Mouse (Mus musculus) limb, embryonic 11.5 days (tissue): ENCODE data around the gene Tssk6. TPM values are rescaled to one million over a fixed set of nuclear protein-coding genes. Genes with fewer than 3 reads are reported as not detected.

Experiments
- ATAC-seq: fragments of 200-750 bp; cut with Nextera tagmentation; 2 replicates; pipeline ENCODE4 v1.8.0; 2017; ENCODE audit warnings: low read depth; ENCODE audit not compliant: insufficient number of reproducible peaks, low FRiP score, low TSS enrichment
- DNase-seq: peaks from one replicate; pipeline ENCODE4 v3.0.0-alpha.2; 2015; ENCODE audit warnings: low spot score
- H3K27ac ChIP-seq: fragments of 300-500 bp; sonication (generic); replicated peaks from 2 replicates; pipeline ENCODE4 v1.5.1; 2014; ENCODE audit warnings: low read depth, mild to moderate bottlenecking, low read length
- H3K27me3 ChIP-seq: fragments of 300-500 bp; sonication (generic); 2 replicates; pipeline ENCODE4 v1.6.1; 2014; ENCODE audit warnings: mild to moderate bottlenecking, low read length, mixed read lengths; ENCODE audit not compliant: control insufficient read depth, insufficient read depth
- H3K36me3 ChIP-seq: fragments of 300-500 bp; sonication (generic); 2 replicates; pipeline ENCODE4 v1.6.1; 2014; ENCODE audit warnings: mild to moderate bottlenecking, low read length, moderate library complexity, mixed read lengths; ENCODE audit not compliant: control insufficient read depth, insufficient read depth
- H3K4me1 ChIP-seq: fragments of 300-500 bp; sonication (generic); 2 replicates; pipeline ENCODE4 v1.6.1; 2014; ENCODE audit warnings: low read length, mixed read lengths; ENCODE audit not compliant: control insufficient read depth, insufficient read depth
- H3K4me2 ChIP-seq: fragments of 300-500 bp; sonication (generic); 2 replicates; pipeline ENCODE4 v1.6.1; 2014; ENCODE audit warnings: low read depth, mild to moderate bottlenecking, moderate library complexity; ENCODE audit not compliant: severe bottlenecking
- H3K4me3 ChIP-seq: fragments of 300-500 bp; sonication (generic); 2 replicates; pipeline ENCODE4 v1.5.1; 2014; ENCODE audit warnings: low read depth, low read length
- H3K9ac ChIP-seq: fragments of 300-500 bp; sonication (generic); 2 replicates; pipeline ENCODE4 v1.6.1; 2014; ENCODE audit warnings: mild to moderate bottlenecking, low read length
- H3K9me3 ChIP-seq: fragments of 300-500 bp; sonication (generic); 2 replicates; pipeline ENCODE4 v1.6.1; 2016; ENCODE audit warnings: low read length; ENCODE audit not compliant: control insufficient read depth
- WGBS: fragments of 180-500 bp; shearing (Covaris S2); extraction: QIAGEN DNeasy Blood & Tissue Kit; methylation state at CpG from one replicate; pipeline ENCODE4 v1.1.7; 2014; 5-methylcytosine and 5-hydroxymethylcytosine counted together
- polyA plus RNA-seq: library from polyadenylated mRNA; unstranded; fragments of >200 nt; fragmentation: Nextera tagmentation; extraction: Ambion mirVana; gene quantifications from 2 replicates; pipeline ENCODE4 v1.2.1, GENCODE M21; 2014

The Tssk6 gene
- polyA plus RNA-seq, 1 experiment from 2014 or later = 4.4 TPM

- Histone ChIP-seq H3K4me3 (peak overlapping the region; percentile 17; the same call in 1 of the 2 replicates), H3K27me3 (peaks cover 70% of the 10 kb centered on the region), H3K9ac (0 out of 2 replicates have a peak overlapping the region, but pooled peaks have one; percentile 1), H3K4me1 (peaks cover 8% of the 10 kb centered on the region), H3K9me3 (no peaks in the 10 kb centered on the region), H3K36me3 (peaks cover 2% of the 10 kb centered on the region; the same call in 1 of the 2 replicates), H3K27ac (no peak overlapping the region), H3K4me2 (peak overlapping the region; percentile 34)
- ATAC-seq (no peak), DNase-seq (peak; percentile 47)
- 6% methylated on average over 32 of the region's 32 CpGs for WGBS
Observed at GRCm38 (mm10) chr8:69888902-69889301, 13.1 kb upstream of the Tssk6 start.

GRCm38 (mm10) chr8:69890813-69891241 lies 11.2 kb upstream of the Tssk6 start:
- 33% methylated on average over 19 of the region's 19 CpGs for WGBS
- H3K27me3 ChIP-seq = peaks cover 51% of the 10 kb centered on the region
- ATAC-seq (no peak), DNase-seq (peak; percentile 72)
- no peaks in the 10 kb centered on the region for H3K9me3 ChIP-seq
- H3K4me2 ChIP-seq = no peak overlapping the region
- peaks cover 2% of the 10 kb centered on the region; the same call in 1 of the 2 replicates for H3K36me3 ChIP-seq
- H3K9ac ChIP-seq = no peak overlapping the region
- no peak overlapping the region for H3K27ac ChIP-seq
- H3K4me1 ChIP-seq = peaks cover 5% of the 10 kb centered on the region
- no peak overlapping the region for H3K4me3 ChIP-seq

- no peak overlapping the region for H3K4me3 ChIP-seq
- H3K4me2 ChIP-seq = no peak overlapping the region
- ATAC-seq (no peak), DNase-seq (peak; percentile 72)
- H3K9me3 ChIP-seq = no peaks in the 10 kb centered on the region
- peaks cover 6% of the 10 kb centered on the region for H3K36me3 ChIP-seq
- H3K4me1 ChIP-seq = no peaks in the 10 kb centered on the region
- peaks cover 20% of the 10 kb centered on the region for H3K27me3 ChIP-seq
- H3K27ac ChIP-seq = no peak overlapping the region
- WGBS = 46% methylated on average over 17 of the region's 17 CpGs
- no peak overlapping the region for H3K9ac ChIP-seq
Observed at GRCm38 (mm10) chr8:69893863-69894262, 8.1 kb upstream of the Tssk6 start.

- ATAC-seq (no peak), DNase-seq (no peak)
- no peak overlapping the region for H3K4me3 ChIP-seq
- H3K27ac ChIP-seq = no peak overlapping the region
- H3K27me3 ChIP-seq = peaks cover 10% of the 10 kb centered on the region
- H3K9ac ChIP-seq = no peak overlapping the region
- H3K36me3 ChIP-seq = peaks cover 6% of the 10 kb centered on the region
- H3K4me1 ChIP-seq = 0 out of 2 replicates have a peak, but pooled peaks cover under 1% of the 10 kb centered on the region
- WGBS = 65% methylated on average over 6 of the region's 6 CpGs
- no peak overlapping the region for H3K4me2 ChIP-seq
- H3K9me3 ChIP-seq = no peaks in the 10 kb centered on the region
Observed at GRCm38 (mm10) chr8:69894836-69895332, 7.1 kb upstream of the Tssk6 start.

GRCm38 (mm10) chr8:69895772-69896451 lies 6.1 kb upstream of the Tssk6 start:
- ATAC-seq = no peak
- Histone ChIP-seq H3K27me3 (no peaks in the 10 kb centered on the region; the same call in 1 of the 2 replicates), H3K4me2 (no peak overlapping the region), H3K4me3 (no peak overlapping the region), H3K4me1 (peaks cover 8% of the 10 kb centered on the region; the same call in 1 of the 2 replicates), H3K36me3 (peaks cover 6% of the 10 kb centered on the region), H3K9me3 (no peaks in the 10 kb centered on the region), H3K9ac (no peak overlapping the region), H3K27ac (no peak overlapping the region)
- DNase-seq = no peak
- WGBS = 79% methylated on average over 4 of the region's 4 CpGs

GRCm38 (mm10) chr8:69897857-69898256 lies 4.1 kb upstream of the Tssk6 start:
- Histone ChIP-seq H3K4me1 (peaks cover 15% of the 10 kb centered on the region; the same call in 1 of the 2 replicates), H3K9ac (no peak overlapping the region), H3K27ac (no peak overlapping the region), H3K9me3 (no peaks in the 10 kb centered on the region), H3K4me3 (no peak overlapping the region), H3K4me2 (no peak overlapping the region), H3K36me3 (peaks cover 6% of the 10 kb centered on the region), H3K27me3 (no peaks in the 10 kb centered on the region)
- 84% methylated on average over 6 of the region's 6 CpGs for WGBS
- DNase-seq (no peak), ATAC-seq (no peak)

- DNase-seq (no peak), ATAC-seq (no peak)
- H3K4me1 ChIP-seq = peaks cover 18% of the 10 kb centered on the region
- no peak overlapping the region for H3K9ac ChIP-seq
- no peaks in the 10 kb centered on the region for H3K9me3 ChIP-seq
- H3K4me3 ChIP-seq = no peak overlapping the region
- no peak overlapping the region for H3K4me2 ChIP-seq
- WGBS = 97% methylated on average over 2 of the region's 2 CpGs
- no peaks in the 10 kb centered on the region for H3K27me3 ChIP-seq
- H3K27ac ChIP-seq = no peak overlapping the region
- H3K36me3 ChIP-seq = peaks cover 6% of the 10 kb centered on the region
Observed at GRCm38 (mm10) chr8:69899876-69900275, 2.1 kb upstream of the Tssk6 start.

GRCm38 (mm10) chr8:69900895-69901451 lies 1.0 kb upstream of the Tssk6 start:
- Histone ChIP-seq H3K9ac (peak overlapping the region; percentile 84), H3K4me3 (peak overlapping the region; percentile 73), H3K27ac (peak overlapping the region; percentile 75; the same call in 1 of the 2 replicates), H3K36me3 (peaks cover 5% of the 10 kb centered on the region), H3K4me1 (peaks cover 18% of the 10 kb centered on the region), H3K27me3 (no peaks in the 10 kb centered on the region), H3K4me2 (peak overlapping the region; percentile 96), H3K9me3 (no peaks in the 10 kb centered on the region)
- WGBS = 17% methylated on average over 12 of the region's 12 CpGs
- DNase-seq (no peak), ATAC-seq (peak; percentile 4; the same call in 1 of the 2 replicates)
